Mouse (Mus musculus) MEL (cell line): ENCODE data around the gene Sorcs2. TPM values are rescaled to one million over a fixed set of nuclear protein-coding genes. Genes with fewer than 3 reads are reported as not detected.

Source experiments
- DNase-seq: peaks from one replicate; pipeline ENCODE4 v3.0.0; 2011; ENCODE audit warnings: low read depth, low spot score
- H3K27ac ChIP-seq: 2 replicates; pipeline ENCODE4 v1.5.1; 2012; ENCODE audit warnings: low read depth, mild to moderate bottlenecking, control low read depth, low read length, moderate library complexity; ENCODE audit not compliant: control insufficient read depth
- H3K27me3 ChIP-seq, 2 experiments: fragments of 150-350 bp in 1 of 2; sonication (generic) in 1 of 2; 2 replicates each; pipeline ENCODE4 v1.6.1; 2012; ENCODE audit warnings: low read length in 2 of 2, mild to moderate bottlenecking in 2 of 2, improper control_type of control experiment in 1 of 2, moderate library complexity in 1 of 2; ENCODE audit not compliant: insufficient read depth in 2 of 2, control insufficient read depth in 1 of 2
- H3K36me3 ChIP-seq, 2 experiments: 2 replicates each; pipeline ENCODE4 v1.6.1; 2012 to 2014; ENCODE audit warnings: low read length in 2 of 2, improper control_type of control experiment in 1 of 2, inconsistent platforms in 1 of 2, mild to moderate bottlenecking in 1 of 2; ENCODE audit not compliant: insufficient read depth in 2 of 2, control insufficient read depth in 1 of 2
- H3K4me1 ChIP-seq, 2 experiments: fragments of 150-350 bp in 1 of 2; sonication (generic) in 1 of 2; 2 replicates each; pipeline ENCODE4 v1.6.1; 2012; ENCODE audit warnings: low read length in 2 of 2, improper control_type of control experiment in 1 of 2, mild to moderate bottlenecking in 1 of 2; ENCODE audit not compliant: insufficient read depth in 2 of 2, control insufficient read depth in 1 of 2
- H3K4me3 ChIP-seq, 2 experiments: fragments of 150-350 bp in 1 of 2; sonication (generic) in 1 of 2; 2 replicates each; pipeline ENCODE4 v1.5.1; 2012; ENCODE audit warnings: low read depth in 2 of 2, low read length in 2 of 2, mild to moderate bottlenecking in 2 of 2, moderate library complexity in 2 of 2, control low read depth in 1 of 2, improper control_type of control experiment in 1 of 2; ENCODE audit not compliant: control insufficient read depth in 1 of 2, insufficient read depth in 1 of 2
- H3K79me2 ChIP-seq: 2 replicates; pipeline ENCODE4 v1.6.1; 2012; ENCODE audit warnings: mild to moderate bottlenecking, low read length, moderate library complexity; ENCODE audit not compliant: control insufficient read depth, poor library complexity, insufficient read depth
- H3K9ac ChIP-seq: 2 replicates; pipeline ENCODE4 v1.6.1; 2012; ENCODE audit warnings: low read depth, mild to moderate bottlenecking, control low read depth, low read length, moderate library complexity; ENCODE audit not compliant: control insufficient read depth, poor library complexity, severe bottlenecking
- H3K9me3 ChIP-seq: fragments of 150-350 bp; sonication (generic); replicated peaks from 2 replicates; pipeline ENCODE4 v1.6.1; 2012; ENCODE audit warnings: mild to moderate bottlenecking, low read length, improper control_type of control experiment, moderate library complexity; ENCODE audit not compliant: insufficient read depth
- CHD1 ChIP-seq: IDR thresholded peaks from 2 replicates; pipeline ENCODE4 v1.6.1; 2012; ENCODE audit warnings: low read depth, mild to moderate bottlenecking, inconsistent platforms, low read length, improper control_type of control experiment
- CHD2 ChIP-seq: IDR thresholded peaks from 2 replicates; pipeline ENCODE4 v1.6.1; 2011; ENCODE audit warnings: low read length, improper control_type of control experiment
- CTCF ChIP-seq, 3 experiments: IDR thresholded peaks in 2 of 3; conservative IDR thresholded peaks in 1 of 3; 2 replicates each; pipeline ENCODE4 v1.5.1; 2011 to 2012; ENCODE audit warnings: low read length in 3 of 3, low read depth in 2 of 3, mild to moderate bottlenecking in 2 of 3, improper control_type of control experiment in 1 of 3, inconsistent platforms in 1 of 3, mixed read lengths in 1 of 3, moderate library complexity in 1 of 3; ENCODE audit not compliant: control insufficient read depth in 1 of 3, insufficient read depth in 1 of 3, poor library complexity in 1 of 3, severe bottlenecking in 1 of 3
- GATA1 ChIP-seq: IDR thresholded peaks from 2 replicates; pipeline ENCODE4 v1.6.1; 2011; ENCODE audit warnings: low read depth, low read length, improper control_type of control experiment
- JUND ChIP-seq: IDR thresholded peaks from 2 replicates; pipeline ENCODE4 v1.6.1; 2011; ENCODE audit warnings: low read depth, mild to moderate bottlenecking, improper control_type of control experiment, low read length
- KAT2A ChIP-seq: conservative IDR thresholded peaks from 2 replicates; pipeline ENCODE4 v1.6.1; 2012; ENCODE audit warnings: low read depth, low read length, improper control_type of control experiment, inconsistent platforms
- MAFK ChIP-seq: IDR thresholded peaks from 2 replicates; pipeline ENCODE4 v1.6.1; 2011; ENCODE audit warnings: low read depth, mild to moderate bottlenecking, low read length, improper control_type of control experiment, borderline replicate concordance
- MAX ChIP-seq: IDR thresholded peaks from 2 replicates; pipeline ENCODE4 v1.6.1; 2011; ENCODE audit warnings: low read length, improper control_type of control experiment
- MAZ ChIP-seq: IDR thresholded peaks from 2 replicates; pipeline ENCODE4 v1.6.1; 2012; ENCODE audit warnings: low read depth, mild to moderate bottlenecking, inconsistent platforms, low read length, improper control_type of control experiment
- MEF2A ChIP-seq: IDR thresholded peaks from 2 replicates; pipeline ENCODE4 v1.6.1; 2014; ENCODE audit warnings: low read depth, mild to moderate bottlenecking, inconsistent platforms, low read length, improper control_type of control experiment; ENCODE audit not compliant: poor library complexity, insufficient replicate concordance, severe bottlenecking; ENCODE audit errors: extremely low read depth
- MYB ChIP-seq: IDR thresholded peaks from 2 replicates; pipeline ENCODE4 v1.6.1; 2011; ENCODE audit warnings: mild to moderate bottlenecking, low read depth, low read length, improper control_type of control experiment
- NRF1 ChIP-seq: IDR thresholded peaks from 2 replicates; pipeline ENCODE4 v1.6.1; 2014; ENCODE audit warnings: low read depth, mild to moderate bottlenecking, inconsistent platforms, low read length, improper control_type of control experiment, moderate library complexity; ENCODE audit not compliant: poor library complexity, insufficient read depth, severe bottlenecking
- POLR2A ChIP-seq, 2 experiments: IDR thresholded peaks; 2 replicates each; pipeline ENCODE4 v1.6.1; 2011 to 2012; ENCODE audit warnings: low read length in 2 of 2, mild to moderate bottlenecking in 2 of 2, control low read depth in 1 of 2, improper control_type of control experiment in 1 of 2, low read depth in 1 of 2, moderate library complexity in 1 of 2; ENCODE audit not compliant: control insufficient read depth in 1 of 2, insufficient read depth in 1 of 2, poor library complexity in 1 of 2
- SIN3A ChIP-seq: IDR thresholded peaks from 2 replicates; pipeline ENCODE4 v1.6.1; 2012; ENCODE audit warnings: low read length, improper control_type of control experiment, inconsistent platforms
- SMC3 ChIP-seq: IDR thresholded peaks from 2 replicates; pipeline ENCODE4 v1.6.1; 2011; ENCODE audit warnings: low read depth, low read length, improper control_type of control experiment
- TCF12 ChIP-seq: IDR thresholded peaks from 2 replicates; pipeline ENCODE4 v1.6.1; 2014; ENCODE audit warnings: low read depth, mild to moderate bottlenecking, inconsistent platforms, low read length, improper control_type of control experiment, moderate library complexity
- ZKSCAN1 ChIP-seq: IDR thresholded peaks from 2 replicates; pipeline ENCODE4 v1.6.1; 2012; ENCODE audit warnings: low read depth, mild to moderate bottlenecking, inconsistent platforms, low read length, improper control_type of control experiment, moderate library complexity
- polyA plus RNA-seq, 2 experiments: library from polyadenylated mRNA; stranded (reverse) in 1 of 2; unstranded in 1 of 2; fragments of >175 nt in 1 of 2; fragments of >200 nt in 1 of 2; gene quantifications; 2 replicates each; pipeline versions ENCODE4 v1.2.1 to v1.2.4; 2012; ENCODE audit warnings: low replicate concordance in 2 of 2, low read depth in 1 of 2; ENCODE audit not compliant: insufficient read length in 2 of 2, insufficient read depth in 1 of 2, missing spikeins in 1 of 2
- total RNA-seq: library from RNA; depleted of rRNA; stranded (reverse); fragments of 300-350 nt; gene quantifications from 2 replicates; pipeline ENCODE4 v1.2.3, GENCODE M21; 2012

Sorcs2 gene
- total and polyA plus RNA-seq, 3 experiments: not detected

DNA sequence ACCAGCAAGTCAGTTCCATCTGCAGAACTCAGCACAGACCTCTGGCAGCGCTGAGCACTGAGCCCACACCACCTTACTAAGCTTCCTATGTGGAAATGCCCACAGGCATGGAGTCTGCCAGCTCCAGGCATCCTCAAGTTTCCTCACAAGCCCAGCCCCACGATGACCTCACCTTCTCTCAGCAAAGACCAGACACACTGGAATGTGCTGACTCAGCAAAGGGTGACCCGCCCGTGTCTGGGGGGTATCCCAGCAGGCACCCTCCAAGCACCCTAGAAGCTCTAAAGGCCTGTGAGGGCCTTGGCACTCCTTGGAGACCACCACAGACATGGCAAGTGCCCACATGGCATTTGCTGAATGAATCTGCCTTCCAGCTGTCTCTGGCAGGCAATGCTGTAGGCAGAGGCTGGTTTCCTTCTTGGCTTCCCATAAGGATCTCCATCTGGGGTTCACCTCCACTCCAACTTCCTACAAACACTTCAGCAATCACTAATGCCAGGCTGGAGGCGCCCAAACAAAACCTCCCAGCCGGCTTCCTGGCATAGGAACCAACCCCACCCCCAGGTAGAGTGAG is 17.9 kb downstream of the Sorcs2 start:
- Histone ChIP-seq H3K9me3 (no peaks in the 10 kb centered on the region), H3K79me2 (no peaks in the 10 kb centered on the region), H3K27me3 (no peaks in the 10 kb centered on the region), H3K27ac (no peak overlapping the region), H3K9ac (no peak overlapping the region), H3K4me3 (no peak overlapping the region), H3K4me1 (no peaks in the 10 kb centered on the region), H3K36me3 (no peaks in the 10 kb centered on the region)
- DNase-seq: no peak
- TF ChIP-seq NRF1 (no peak), MAX (no peak), MAFK (peak; percentile 66; the same call in 1 of the 2 replicates)

- H3K27ac ChIP-seq: no peak overlapping the region
- H3K27me3 ChIP-seq: no peaks in the 10 kb centered on the region
- no peak for DNase-seq
- no peaks in the 10 kb centered on the region for H3K36me3 ChIP-seq
- H3K79me2 ChIP-seq: no peaks in the 10 kb centered on the region
- TF ChIP-seq TCF12 (no peak), GATA1 (no peak), ZKSCAN1 (no peak), MEF2A (no peak), MAZ (no peak), JUND (no peak), CTCF (IDR thresholded peaks at IDR 0.05 in 2 of 3, conservative IDR thresholded peaks at IDR 0.05 in 1 of 3; ENCODE audit: control insufficient read depth in 1 of 3, insufficient read depth in 1 of 3, low read depth in 2 of 3, low read length in 3 of 3, poor library complexity in 1 of 3, severe bottlenecking in 1 of 3) (no peak), POLR2A (IDR thresholded peaks at IDR 0.05; ENCODE audit: control insufficient read depth in 1 of 2, insufficient read depth in 1 of 2, low read depth in 1 of 2, low read length in 2 of 2, poor library complexity in 1 of 2) (no peak), SIN3A (no peak)
- no peaks in the 10 kb centered on the region for H3K9me3 ChIP-seq
- no peak overlapping the region for H3K4me3 ChIP-seq
- H3K4me1 ChIP-seq: no peaks in the 10 kb centered on the region
- H3K9ac ChIP-seq: no peak overlapping the region
These were observed 19.6 kb downstream of the Sorcs2 start for GRCm38 (mm10) chr5:36378370-36378738.

- Histone ChIP-seq H3K79me2 (no peaks in the 10 kb centered on the region), H3K9me3 (no peaks in the 10 kb centered on the region), H3K27me3 (no peaks in the 10 kb centered on the region), H3K36me3 (no peaks in the 10 kb centered on the region), H3K9ac (no peak overlapping the region), H3K27ac (no peak overlapping the region), H3K4me1 (no peaks in the 10 kb centered on the region), H3K4me3 (no peak overlapping the region)
- TF ChIP-seq CTCF (IDR thresholded peaks at IDR 0.05 in 2 of 3, conservative IDR thresholded peaks at IDR 0.05 in 1 of 3; ENCODE audit: control insufficient read depth in 1 of 3, insufficient read depth in 1 of 3, low read depth in 2 of 3, low read length in 3 of 3, poor library complexity in 1 of 3, severe bottlenecking in 1 of 3) (no peak), CHD1 (no peak), KAT2A (no peak), MYB (no peak), MAX (no peak), SMC3 (no peak), CHD2 (no peak), SIN3A (no peak), MAZ (no peak), POLR2A (IDR thresholded peaks at IDR 0.05; ENCODE audit: control insufficient read depth in 1 of 2, insufficient read depth in 1 of 2, low read depth in 1 of 2, low read length in 2 of 2, poor library complexity in 1 of 2) (no peak), GATA1 (no peak)
- no peak for DNase-seq
These were observed 20.2 kb downstream of the Sorcs2 start for GRCm38 (mm10) chr5:36377456-36378369.
